Mouse (Mus musculus): ENCODE measurements at regions not wholly inside any gene's neighbourhood (a gene's known extent, or its start where the extent isn't known, plus 50 kb on each side); places are given as distances from the start of the nearest gene placed in this dataset.

DNA sequence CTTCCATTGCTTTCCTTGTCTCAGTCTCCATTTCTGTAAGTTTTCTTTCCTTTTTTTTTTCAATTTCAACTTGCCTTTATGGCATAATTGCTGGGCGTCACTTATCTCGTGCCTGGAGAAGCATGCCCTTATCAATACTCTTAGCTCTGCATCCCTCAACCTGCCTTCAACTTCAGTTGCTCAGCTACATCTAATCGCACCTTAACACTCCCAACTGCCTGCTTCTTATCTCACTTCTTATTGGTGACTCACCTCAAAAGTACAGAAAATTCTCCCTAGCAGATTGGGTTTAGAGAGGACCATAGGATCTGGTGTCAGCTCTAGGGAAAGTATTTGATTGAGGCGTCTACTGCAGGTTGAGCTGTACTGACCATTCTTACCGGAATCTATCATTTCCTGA lies 133.2 kb upstream of the Ndst4 start:
- no peak for TF ChIP-seq CTCF (IDR thresholded peaks at IDR 0.05; ENCODE audit: low read depth, low read length)
- TF ChIP-seq POLR2A (IDR thresholded peaks at IDR 0.05; ENCODE audit: extremely low read depth, insufficient read depth, low read length) = no peak
